In the genomic region with DNA sequence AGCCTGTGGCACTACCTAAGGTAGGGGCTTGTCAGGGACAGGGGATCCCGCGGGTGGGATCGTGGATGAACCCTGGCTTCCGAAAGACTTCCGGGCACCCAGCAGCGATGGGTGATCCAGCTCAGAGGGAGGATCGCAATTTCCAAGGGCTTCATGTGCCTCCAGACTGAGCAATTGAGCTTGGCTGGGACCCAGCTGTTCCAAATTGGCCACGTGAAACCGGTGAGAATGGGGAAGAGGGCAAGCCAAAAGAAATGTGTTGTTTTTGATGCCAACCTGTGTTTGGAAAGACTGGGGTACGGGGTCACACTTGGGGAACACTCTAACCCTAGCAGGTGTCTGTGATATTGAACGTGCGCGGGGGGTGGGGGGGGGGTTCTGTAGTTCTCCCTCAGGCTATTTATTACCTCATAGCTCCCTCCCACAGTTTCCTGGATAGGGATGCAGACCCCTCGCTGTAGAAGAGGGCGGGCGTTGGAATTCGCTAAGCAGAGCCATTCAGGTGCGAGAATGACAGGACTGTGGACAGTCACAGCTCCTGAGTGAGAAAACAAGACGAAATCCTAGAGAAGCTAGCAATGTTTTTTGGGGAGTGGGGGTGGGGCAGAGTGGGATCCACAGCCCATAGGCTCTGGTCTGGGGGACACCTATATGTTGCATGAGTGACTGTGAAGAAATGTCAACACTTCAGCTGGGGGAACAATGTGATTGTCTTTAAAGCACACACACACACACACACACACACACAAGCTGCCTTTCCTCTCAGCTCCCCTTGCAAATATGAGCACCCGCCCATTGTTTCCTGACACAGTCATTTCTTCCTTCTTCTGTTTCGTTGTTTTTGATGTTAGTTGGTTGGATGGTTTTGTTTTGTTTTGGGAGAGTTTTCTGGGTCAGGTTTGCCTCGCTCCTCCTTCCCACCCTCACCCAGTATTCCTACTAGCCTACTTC, we compare ENCODE assay signal across 8 mouse cellular contexts. TPM values are rescaled to one million over a fixed set of nuclear protein-coding genes. Genes with fewer than 3 reads are reported as not detected.
DNase-seq lines count a peak whose midpoint lies in the region; ATAC-seq and TF ChIP-seq lines count a peak whose summit lies in the region.

No protein-coding gene starts in this region.

- ATAC-seq in kidney, embryonic 16.5 days (ENCODE audit: low FRiP score, low TSS enrichment) = peak; percentile 25; the same call in 1 of the 2 replicates
- 0 out of 2 replicates have a peak, but pooled peaks have one; percentile 26 for ATAC-seq in embryonic facial prominence, embryonic 14.5 days (ENCODE audit: low read depth)
- ATAC-seq in hindbrain, embryonic 15.5 days (ENCODE audit: low FRiP score, low read depth) = peak; percentile 24; the same call in 1 of the 2 replicates
- peak; percentile 35 for ATAC-seq in midbrain, embryonic 12.5 days (ENCODE audit: low FRiP score, low read depth)

- DNase-seq in kidney, adult 11 months = no peak
- peak; percentile 48 for DNase-seq in embryonic facial prominence, embryonic 14.5 days (ENCODE audit: low spot score)
- DNase-seq in thymus, postnatal 25 days = peak; percentile 46
- no peak for DNase-seq in frontal cortex, adult 2 months (ENCODE audit: extremely low spot score in 1 of 2, low spot score in 1 of 2)

- no peak for TF ChIP-seq EP300 in ES-Bruce4 (IDR thresholded peaks at IDR 0.05; ENCODE audit: insufficient read depth, low read depth, low read length)

- peak overlapping the region; percentile 100 for H3K4me2 ChIP-seq in kidney, embryonic 16.5 days (replicated peaks; ENCODE audit: low read depth, low read length)
- peak overlapping the region; percentile 99 for H3K4me2 ChIP-seq in embryonic facial prominence, embryonic 14.5 days (ENCODE audit: low read depth, low read length)
- H3K4me2 ChIP-seq in hindbrain, embryonic 15.5 days = peak overlapping the region; percentile 76
- H3K4me2 ChIP-seq in midbrain, embryonic 12.5 days (replicated peaks) = peak overlapping the region; percentile 76

- peaks cover 30% of the 10 kb centered on the region for H3K4me1 ChIP-seq in kidney, embryonic 16.5 days (ENCODE audit: insufficient read depth, low read length)
- no peaks in the 10 kb centered on the region for H3K4me1 ChIP-seq in ES-Bruce4 (ENCODE audit: control insufficient read depth, insufficient read depth, low read length)
- peaks cover 17% of the 10 kb centered on the region for H3K4me1 ChIP-seq in embryonic facial prominence, embryonic 14.5 days (ENCODE audit: control insufficient read depth, insufficient read depth, low read length)
- peaks cover 38% of the 10 kb centered on the region for H3K4me1 ChIP-seq in hindbrain, embryonic 15.5 days (replicated peaks)
- peaks cover 32% of the 10 kb centered on the region for H3K4me1 ChIP-seq in midbrain, embryonic 12.5 days

- H3K27ac ChIP-seq in kidney, embryonic 16.5 days (ENCODE audit: low read length) = no peak overlapping the region
- no peak overlapping the region for H3K27ac ChIP-seq in ES-Bruce4 (ENCODE audit: insufficient read depth, low read length)
- H3K27ac ChIP-seq in embryonic facial prominence, embryonic 14.5 days (replicated peaks; ENCODE audit: low read depth, low read length) = no peak overlapping the region
- peak overlapping the region; percentile 92 for H3K27ac ChIP-seq in hindbrain, embryonic 15.5 days (replicated peaks)
- H3K27ac ChIP-seq in midbrain, embryonic 12.5 days (replicated peaks) = peak overlapping the region; percentile 79

- peaks cover 5% of the 10 kb centered on the region for H3K27me3 ChIP-seq in kidney, embryonic 16.5 days (ENCODE audit: insufficient read depth, low read length)
- peaks cover 9% of the 10 kb centered on the region for H3K27me3 ChIP-seq in ES-Bruce4 (ENCODE audit: control insufficient read depth, insufficient read depth, low read length, poor library complexity, severe bottlenecking)
- H3K27me3 ChIP-seq in embryonic facial prominence, embryonic 14.5 days (replicated peaks; ENCODE audit: control insufficient read depth, insufficient read depth, low read length) = peaks cover 10% of the 10 kb centered on the region
- H3K27me3 ChIP-seq in hindbrain, embryonic 15.5 days = no peaks in the 10 kb centered on the region
- peaks cover 30% of the 10 kb centered on the region for H3K27me3 ChIP-seq in midbrain, embryonic 12.5 days

- H3K9ac ChIP-seq in kidney, embryonic 16.5 days (replicated peaks; ENCODE audit: low read length) = peak overlapping the region; percentile 69; the same call in 1 of the 2 replicates
- H3K9ac ChIP-seq in ES-Bruce4 (ENCODE audit: low read depth, poor library complexity, severe bottlenecking) = 0 out of 2 replicates have a peak overlapping the region, but pooled peaks have one; percentile 48
- peak overlapping the region; percentile 66 for H3K9ac ChIP-seq in embryonic facial prominence, embryonic 14.5 days (ENCODE audit: low read depth, low read length)
- peak overlapping the region; percentile 66 for H3K9ac ChIP-seq in hindbrain, embryonic 15.5 days
- H3K9ac ChIP-seq in midbrain, embryonic 12.5 days (replicated peaks) = peak overlapping the region; percentile 56

- TF ChIP-seq CTCF in ES-Bruce4 (IDR thresholded peaks at IDR 0.05; ENCODE audit: low read depth, low read length) = no peak

- H3K9me3 ChIP-seq in kidney, embryonic 16.5 days (ENCODE audit: low read length) = no peaks in the 10 kb centered on the region
- H3K9me3 ChIP-seq in ES-Bruce4 (replicated peaks; ENCODE audit: control insufficient read depth, insufficient read depth, low read length, poor library complexity, severe bottlenecking) = no peaks in the 10 kb centered on the region
- no peaks in the 10 kb centered on the region for H3K9me3 ChIP-seq in embryonic facial prominence, embryonic 14.5 days (ENCODE audit: control insufficient read depth, low read length)
- H3K9me3 ChIP-seq in hindbrain, embryonic 15.5 days = no peaks in the 10 kb centered on the region
- no peaks in the 10 kb centered on the region for H3K9me3 ChIP-seq in midbrain, embryonic 12.5 days

- peak overlapping the region; percentile 64 for H3K4me3 ChIP-seq in kidney, embryonic 16.5 days (ENCODE audit: low read length)
- H3K4me3 ChIP-seq in ES-Bruce4 (ENCODE audit: low read depth, low read length) = peak overlapping the region; percentile 62
- H3K4me3 ChIP-seq in embryonic facial prominence, embryonic 14.5 days (ENCODE audit: low read depth, low read length) = peak overlapping the region; percentile 69
- peak overlapping the region; percentile 72 for H3K4me3 ChIP-seq in hindbrain, embryonic 15.5 days
- H3K4me3 ChIP-seq in midbrain, embryonic 12.5 days = peak overlapping the region; percentile 65

- no peak for TF ChIP-seq POLR2A in ES-Bruce4 (IDR thresholded peaks at IDR 0.05; ENCODE audit: insufficient read depth, low read length)

- H3K36me3 ChIP-seq in kidney, embryonic 16.5 days (ENCODE audit: insufficient read depth, low read length) = no peaks in the 10 kb centered on the region
- no peaks in the 10 kb centered on the region for H3K36me3 ChIP-seq in ES-Bruce4 (ENCODE audit: control insufficient read depth, insufficient read depth, low read length, poor library complexity, severe bottlenecking)
- H3K36me3 ChIP-seq in embryonic facial prominence, embryonic 14.5 days (ENCODE audit: control insufficient read depth, insufficient read depth, low read length) = no peaks in the 10 kb centered on the region
- H3K36me3 ChIP-seq in hindbrain, embryonic 15.5 days = no peaks in the 10 kb centered on the region
- no peaks in the 10 kb centered on the region for H3K36me3 ChIP-seq in midbrain, embryonic 12.5 days

- WGBS in kidney, embryonic 16.5 days = 11% methylated on average over 22 of the region's 22 CpGs
- 12% methylated on average over 22 of the region's 22 CpGs for WGBS in embryonic facial prominence, embryonic 14.5 days
- 11% methylated on average over 22 of the region's 22 CpGs for WGBS in hindbrain, embryonic 15.5 days
- 17% methylated on average over 22 of the region's 22 CpGs for WGBS in midbrain, embryonic 12.5 days

RNA-seq across cellular contexts. Expression of gene Ripor2, which starts 57.5 kb away (rescaled TPM):
- 2.1 and 2.7 TPM in 2 replicates for polyA plus RNA-seq in kidney, embryonic 16.5 days (2015; fragmentation: Nextera tagmentation; extraction: Ambion mirVana)
- polyA plus RNA-seq in ES-Bruce4 (2011; ENCODE audit: insufficient read depth, insufficient read length, low read depth, missing spikeins) = 1.1 and 1.5 TPM in 2 replicates
- 6.5 and 7.0 TPM in 2 replicates for polyA plus RNA-seq in embryonic facial prominence, embryonic 14.5 days (2014; fragmentation: Nextera tagmentation; extraction: Ambion mirVana)
- 21.2 and 26.0 TPM in 2 replicates for polyA plus RNA-seq in hindbrain, embryonic 15.5 days (2015; fragmentation: Nextera tagmentation; extraction: Ambion mirVana)
- 19.8 and 21.9 TPM in 2 replicates for polyA plus RNA-seq in midbrain, embryonic 12.5 days (2016; fragmentation: Nextera tagmentation; extraction: Ambion mirVana)
- 28.2 and 33.2 TPM in 2 replicates for polyA plus RNA-seq in frontal cortex, adult 2 months (2012; rRNA removed)

Comparison
In these comparisons a context has a peak if more than half of its experiments do, and no peak if none do; other contexts are left out.
1. H3K27ac ChIP-seq: peak in hindbrain, embryonic 15.5 days (single experiment) and midbrain, embryonic 12.5 days (single experiment); none in kidney, embryonic 16.5 days (single experiment), ES-Bruce4 (single experiment) and embryonic facial prominence, embryonic 14.5 days (single experiment).
2. DNase-seq: peak in embryonic facial prominence, embryonic 14.5 days (single experiment) and thymus, postnatal 25 days (single experiment); none in kidney, adult 11 months (single experiment) and frontal cortex, adult 2 months (0 of 2).
3. Peak in every context shown above with its lines, with median percentiles within 50 percentile points of each other: ATAC-seq, H3K4me2 ChIP-seq, H3K4me3 ChIP-seq and H3K9ac ChIP-seq.